Mouse (Mus musculus): ENCODE measurements at regions not wholly inside any gene's neighbourhood (a gene's known extent, or its start where the extent isn't known, plus 50 kb on each side); places are given as distances from the start of the nearest gene placed in this dataset.

DNA sequence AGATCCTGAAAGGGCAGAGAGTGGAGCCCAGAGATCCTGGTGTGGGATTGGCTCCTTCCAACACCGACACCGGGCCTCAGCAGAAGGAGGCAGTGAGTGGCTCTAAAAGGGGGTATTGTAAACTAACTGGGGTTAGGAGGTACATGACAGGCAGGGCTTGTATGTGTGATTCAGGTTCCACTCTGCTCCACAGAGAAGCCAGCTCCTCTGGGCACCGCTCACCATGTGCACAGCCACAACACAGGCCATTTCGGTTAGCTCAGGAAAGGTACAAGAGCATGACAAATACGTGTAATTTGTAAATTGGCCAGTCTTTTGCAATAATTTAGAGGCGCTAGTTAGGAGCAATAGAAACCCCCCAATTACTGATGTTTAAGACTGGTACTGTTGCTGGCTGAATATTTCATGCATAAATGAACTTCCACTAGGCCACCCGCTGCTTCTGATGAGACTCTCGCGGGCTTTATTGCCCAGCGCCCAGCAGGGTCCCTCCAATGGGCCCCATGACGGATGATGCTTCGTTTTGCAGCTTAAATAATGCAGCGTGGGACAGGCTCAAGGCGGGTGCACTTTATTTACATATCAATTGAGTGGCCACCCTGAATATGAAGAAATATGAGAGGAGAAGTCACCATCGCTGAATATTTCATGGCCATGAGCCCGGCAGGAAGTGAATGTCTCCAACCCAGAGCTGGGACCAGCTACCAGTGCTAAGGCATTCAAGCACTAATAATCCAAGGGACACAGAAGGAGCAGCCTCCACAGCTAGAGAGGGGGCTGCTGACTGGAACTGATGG is 136.9 kb upstream of the Mafb start:
- intact Hi-C loops (cut with DNase I), result no loop called here
- no peak for DNase-seq (ENCODE audit: low spot score in 2 of 2)

DNA sequence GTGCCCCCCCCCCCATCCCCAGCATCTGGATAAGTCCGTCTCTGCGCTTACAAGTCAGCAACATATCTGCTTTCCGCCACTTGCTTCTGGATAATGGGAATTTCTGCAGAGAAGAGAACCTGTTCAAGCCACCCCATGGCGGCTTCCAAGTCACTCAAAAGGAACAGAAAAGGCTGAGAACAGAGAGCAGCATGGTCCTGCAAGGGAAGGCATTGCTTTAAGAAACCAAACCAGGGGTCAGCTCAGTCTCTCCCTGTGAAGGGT is 137.5 kb upstream of the Mafb start:
- intact Hi-C loops (cut with DNase I), result no loop called here

DNA sequence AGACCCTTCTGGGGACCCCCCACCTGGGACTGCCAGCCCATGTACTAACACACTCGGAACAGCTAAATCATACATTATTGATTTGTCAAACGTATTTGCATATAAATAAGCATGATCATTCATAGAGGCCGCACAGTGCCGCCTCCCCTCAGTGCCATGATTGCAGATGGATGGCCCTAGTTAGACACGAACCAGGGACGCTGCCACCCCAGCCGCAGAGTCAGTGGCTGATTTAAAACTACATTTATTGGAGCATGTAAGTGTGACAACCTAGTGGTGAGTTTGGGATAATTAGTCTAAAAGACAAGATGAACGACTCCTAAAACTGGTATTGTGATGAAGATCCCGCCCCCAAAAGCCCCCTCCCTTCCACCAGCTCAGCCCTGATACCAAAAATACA is 138.3 kb upstream of the Top1 start:
- intact Hi-C loops (cut with DNase I), result no loop called here

More for the DNA sequence above, 137.5 kb upstream of the Mafb start:
- DNase-seq (ENCODE audit: low spot score in 2 of 2), result no peak

DNA sequence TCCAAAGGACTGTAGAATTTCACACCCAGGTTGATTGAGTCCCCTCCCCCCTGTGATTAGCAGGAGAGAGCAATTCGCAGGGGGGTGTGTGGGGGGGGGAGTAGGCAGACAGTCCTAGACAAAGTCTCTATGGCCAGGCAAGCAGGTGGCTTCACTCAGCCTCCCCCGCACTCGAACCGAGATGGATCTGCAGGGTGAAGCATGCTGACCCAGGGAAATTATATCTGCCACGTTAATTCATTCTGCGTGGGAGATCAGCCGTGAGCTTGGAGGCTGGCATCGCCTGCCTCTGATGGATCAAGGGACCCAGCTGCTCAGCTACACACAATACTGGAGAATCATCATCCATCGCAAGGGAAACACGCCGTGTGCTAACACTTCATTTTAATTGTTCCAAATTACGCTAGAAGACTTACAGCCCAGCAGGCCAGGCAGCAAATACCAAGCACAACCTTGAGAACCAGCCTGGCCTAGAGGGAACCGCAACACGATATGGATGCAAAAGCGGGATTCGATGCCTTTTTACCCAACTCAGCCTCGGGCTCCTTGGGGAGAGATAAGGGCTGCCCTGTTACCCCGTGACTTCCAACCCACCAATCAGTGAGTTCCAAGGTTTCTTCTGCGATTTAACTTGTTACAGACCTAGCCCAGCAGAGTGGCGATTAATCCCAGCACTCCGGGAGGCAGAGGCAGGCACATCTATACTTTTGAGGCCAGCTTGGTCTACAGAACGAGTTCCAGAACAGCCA is 137.7 kb upstream of the Top1 start:
- intact Hi-C loops (cut with DNase I), result no loop called here

More for the DNA sequence above, 138.3 kb upstream of the Top1 start:
- DNase-seq (ENCODE audit: low spot score in 2 of 2), result no peak

DNA sequence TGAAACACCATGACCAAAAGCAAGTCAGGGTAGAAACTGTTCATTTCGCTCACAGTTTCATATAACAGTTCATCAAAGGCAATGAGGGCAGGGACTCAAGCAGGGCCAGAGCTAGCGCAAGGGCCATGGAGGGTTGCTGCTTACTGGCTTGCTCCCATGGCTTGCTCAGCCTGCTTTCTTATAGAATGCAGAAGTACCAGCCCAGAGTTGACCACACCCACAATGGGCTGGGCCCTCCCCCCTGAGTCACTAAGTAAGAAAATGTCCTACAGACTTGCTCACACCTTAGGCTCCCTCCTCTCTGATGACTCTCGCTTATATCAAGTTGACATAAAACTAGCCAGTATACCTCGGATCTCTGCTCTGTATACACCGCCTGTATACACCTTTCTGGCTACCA is 135.5 kb upstream of the Top1 start:
- intact Hi-C loops (cut with DNase I), result no loop called here
- no peak for DNase-seq (ENCODE audit: low spot score in 2 of 2)

More for the DNA sequence above, 137.7 kb upstream of the Top1 start:
- DNase-seq (ENCODE audit: low spot score in 2 of 2), result peak in 1 of 2 experiments; percentile 8

DNA sequence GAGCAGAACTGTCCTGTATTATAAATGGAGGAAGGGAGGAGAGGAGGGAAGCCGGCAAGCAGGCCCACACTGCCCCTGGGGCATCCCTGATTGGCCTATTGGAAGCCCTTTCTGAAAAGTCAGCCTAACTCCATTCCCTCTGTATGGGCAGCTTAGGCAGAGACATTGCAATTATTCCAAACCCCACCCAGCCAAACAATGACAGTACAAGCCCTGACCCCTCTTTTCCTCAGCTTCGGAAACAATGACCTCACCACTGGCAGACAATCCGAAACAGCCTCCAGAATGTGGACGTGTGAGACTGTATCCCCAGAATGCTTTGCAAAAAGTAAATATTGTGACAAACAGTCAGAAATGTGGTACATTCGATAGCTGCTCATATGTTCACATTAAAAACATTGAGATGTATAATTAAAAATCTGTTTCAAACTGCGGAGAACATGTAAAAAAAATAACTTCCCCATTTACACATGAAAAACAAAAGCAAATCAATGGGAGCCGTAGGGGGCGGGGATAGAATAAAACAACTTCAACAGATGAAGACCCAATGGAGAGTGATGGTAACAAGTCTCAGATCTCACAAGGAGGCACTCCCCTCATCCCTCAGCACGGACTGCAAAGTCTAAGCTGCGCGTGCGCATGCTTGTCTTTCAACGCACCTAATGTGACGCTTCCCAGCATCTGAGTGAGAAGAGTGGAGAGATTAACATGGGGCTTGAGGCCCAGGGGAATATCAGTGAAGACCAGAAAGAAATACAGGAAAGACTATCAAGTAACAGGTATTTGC is 134.9 kb upstream of the Top1 start:
- intact Hi-C loops (cut with DNase I), result no loop called here
- peak; percentile 8 for DNase-seq (ENCODE audit: low spot score in 2 of 2)

DNA sequence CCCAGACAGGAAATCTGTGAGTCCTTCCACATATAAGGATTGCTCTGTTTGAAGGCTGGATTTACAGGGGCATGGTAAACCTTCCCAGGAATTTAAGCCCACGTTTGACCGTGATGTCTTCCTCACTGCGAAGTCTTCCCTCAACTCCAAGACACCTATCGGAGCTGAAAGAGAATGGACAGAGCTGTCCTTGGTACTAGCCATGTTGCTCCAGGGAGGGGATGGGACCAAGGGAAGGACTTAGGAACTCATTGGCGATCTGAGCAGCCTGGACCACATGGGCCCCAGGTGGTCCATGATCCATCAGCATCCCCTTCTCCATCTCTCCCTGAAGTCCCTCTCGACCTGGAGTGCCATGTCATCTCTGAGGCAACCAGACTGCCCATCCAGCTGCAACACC is 130.1 kb upstream of the Top1 start:
- intact Hi-C loops (cut with DNase I), result no loop called here
- no peak for DNase-seq (ENCODE audit: low spot score in 2 of 2)

DNA sequence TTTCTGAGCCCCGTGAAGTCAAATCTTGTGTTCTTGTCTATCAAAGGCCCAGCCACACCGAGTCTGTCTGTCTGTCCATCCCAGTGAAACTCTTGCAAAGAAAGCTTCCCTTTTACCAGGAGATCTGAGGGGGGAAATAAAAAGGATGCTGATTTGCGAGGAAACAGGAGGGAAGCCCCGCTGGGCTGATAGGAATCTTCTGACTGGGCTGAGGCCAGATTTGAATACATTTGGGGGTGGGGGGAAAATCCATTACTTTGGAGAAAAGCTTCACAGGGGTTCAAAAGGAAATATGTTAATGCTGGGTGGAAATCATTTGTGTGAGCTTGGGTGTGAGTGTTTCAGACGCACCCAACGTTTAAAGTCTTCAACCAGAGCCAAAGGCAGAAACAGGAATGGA is 129.2 kb upstream of the Top1 start:
- intact Hi-C loops (cut with DNase I), result no loop called here
- no peak for DNase-seq (ENCODE audit: low spot score in 2 of 2)

DNA sequence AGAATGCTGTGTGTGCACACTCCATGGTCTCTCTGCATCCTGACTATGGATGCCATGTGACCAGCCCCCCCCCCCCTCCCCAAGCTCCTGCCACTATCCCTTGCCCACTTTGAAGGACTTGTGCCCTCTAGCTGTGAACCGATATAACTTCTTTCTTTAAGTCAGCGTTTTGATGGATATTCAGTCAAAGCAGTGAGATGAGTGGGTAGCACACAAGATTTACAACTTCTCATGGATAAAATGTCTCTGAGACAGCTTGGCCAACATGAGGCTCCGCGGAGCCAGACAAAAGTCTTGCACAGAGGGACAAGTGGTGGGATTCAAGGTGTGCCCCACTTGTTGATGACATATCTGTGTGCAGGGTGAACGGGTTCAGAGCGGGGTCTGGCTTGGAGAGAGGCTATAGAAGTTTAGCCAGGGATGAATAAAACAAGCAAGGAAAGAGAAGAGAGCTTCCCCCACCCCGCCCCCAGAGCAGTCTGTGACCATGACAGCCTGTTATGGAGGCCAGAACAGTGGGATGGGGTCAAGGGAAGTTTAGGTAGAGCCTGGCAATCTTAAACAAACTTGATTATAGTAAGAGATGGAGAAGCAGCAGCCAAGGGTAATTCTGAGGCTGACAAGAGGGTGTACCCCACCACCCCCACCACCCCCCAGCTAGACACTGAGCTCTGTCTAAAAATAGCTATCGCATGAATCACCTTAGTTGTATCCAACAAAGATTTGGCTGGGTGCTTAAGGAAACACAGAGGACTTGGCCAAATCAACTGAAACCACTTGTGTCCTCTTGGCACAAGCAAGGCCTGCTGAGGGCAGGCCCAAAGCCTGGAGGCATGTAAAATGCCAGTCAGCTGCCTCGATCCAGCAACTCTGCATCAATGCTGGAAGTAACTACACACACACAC is 120.1 kb upstream of the Top1 start:
- intact Hi-C loops (cut with DNase I), result no loop called here
- DNase-seq (ENCODE audit: low spot score in 2 of 2), result no peak

DNA sequence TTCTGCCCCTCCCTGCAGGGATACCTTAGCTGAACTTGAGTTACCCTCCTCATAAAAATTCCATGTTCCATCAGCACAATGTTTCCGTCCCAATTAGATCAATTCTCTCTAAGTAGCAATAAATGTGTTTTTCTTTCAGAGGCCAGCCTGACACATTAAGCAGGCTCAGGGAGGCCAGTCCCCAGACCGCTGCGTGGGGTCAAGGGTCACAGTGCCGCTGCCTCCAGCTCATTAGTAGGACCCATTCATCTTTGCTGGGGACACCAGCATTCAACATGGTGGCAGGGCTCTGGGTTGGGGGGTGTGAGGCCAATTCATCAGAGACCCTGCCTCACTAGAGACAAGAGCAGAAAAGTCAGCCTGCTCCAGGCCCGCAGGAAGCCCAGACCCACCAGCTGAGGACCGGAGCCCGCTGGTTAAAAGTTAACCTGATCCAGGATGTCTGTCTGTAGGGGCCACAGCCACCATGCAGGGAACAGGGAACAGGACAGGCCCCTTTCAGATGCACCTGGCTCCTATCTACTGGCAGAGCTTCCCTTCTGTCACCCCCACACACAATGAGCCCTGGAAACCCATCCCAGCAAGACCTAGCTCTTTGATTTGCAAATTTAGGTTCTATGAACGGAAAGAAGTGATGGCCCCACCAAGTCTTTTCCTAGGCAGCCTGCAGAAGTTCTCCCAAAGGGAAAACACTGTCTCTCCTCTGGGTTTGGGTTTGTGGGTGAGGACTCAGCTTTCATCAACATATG is 119.1 kb upstream of the Top1 start:
- DNase-seq (ENCODE audit: low spot score in 2 of 2), result no peak
- intact Hi-C loops (cut with DNase I), result no loop called here

DNA sequence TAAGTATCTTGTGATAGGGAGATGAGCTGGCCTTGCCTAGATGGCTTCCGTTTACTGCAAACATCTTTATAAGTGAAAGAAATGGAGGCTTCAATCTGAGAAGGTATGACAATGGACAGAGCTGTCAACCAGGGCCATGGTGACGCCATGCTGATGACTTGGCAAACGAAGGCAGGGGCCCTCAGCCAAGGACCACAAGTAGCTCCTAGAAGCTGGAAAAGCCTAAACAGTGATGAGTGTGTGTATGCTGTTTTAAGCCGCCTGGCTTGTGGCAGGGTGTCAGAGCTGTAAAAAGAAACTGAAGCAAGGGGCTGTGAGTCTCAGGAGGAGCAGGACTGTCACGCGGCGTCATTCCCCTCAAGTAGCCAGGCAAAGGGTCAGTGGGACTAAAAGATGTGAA is 116.4 kb upstream of the Top1 start:
- intact Hi-C loops (cut with DNase I), result no loop called here
- no peak for DNase-seq (ENCODE audit: low spot score in 2 of 2)

DNA sequence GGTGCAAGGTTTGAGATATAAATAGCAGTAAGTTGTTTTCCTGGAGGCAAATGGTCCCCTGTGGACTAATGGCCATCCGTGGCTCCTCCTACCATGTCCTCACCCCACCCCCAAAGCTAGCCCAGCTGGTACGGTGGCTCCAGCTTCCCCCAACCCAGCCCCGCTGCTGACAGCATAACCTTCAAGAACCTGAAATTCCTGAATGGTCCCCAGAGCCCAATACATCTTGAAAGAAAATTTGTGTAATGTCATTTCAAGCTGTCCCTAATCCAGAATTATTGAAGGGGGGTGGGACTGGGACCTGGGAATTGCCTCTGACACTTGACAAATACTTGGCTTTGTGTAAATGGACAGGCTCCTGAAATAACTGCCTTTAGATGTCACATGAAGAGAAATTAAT is 115.3 kb upstream of the Top1 start:
- intact Hi-C loops (cut with DNase I), result no loop called here

DNA sequence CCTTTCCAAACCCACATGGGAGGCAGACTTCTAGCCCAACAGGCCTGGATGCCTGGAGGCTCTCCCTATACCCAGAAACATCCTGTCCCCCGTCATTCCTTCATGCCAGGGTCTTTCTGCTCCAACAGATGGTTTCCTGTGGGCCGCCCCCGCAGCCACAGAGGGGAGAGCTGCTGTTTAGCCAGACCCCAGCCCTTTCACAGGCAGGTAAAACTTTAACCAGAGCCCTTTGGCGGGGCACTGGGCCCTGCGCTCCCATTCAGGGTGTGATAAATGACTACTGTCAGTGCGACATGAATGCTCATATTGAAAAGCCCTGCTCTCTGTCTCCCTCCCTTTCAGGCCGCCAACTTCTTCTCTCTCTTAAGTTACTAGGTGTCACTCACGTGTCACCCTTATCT is 108.4 kb upstream of the Top1 start:
- intact Hi-C loops (cut with DNase I), result no loop called here
- no peak for DNase-seq (ENCODE audit: low spot score in 2 of 2)

More for the DNA sequence above, 115.3 kb upstream of the Top1 start:
- no peak for DNase-seq (ENCODE audit: low spot score in 2 of 2)

DNA sequence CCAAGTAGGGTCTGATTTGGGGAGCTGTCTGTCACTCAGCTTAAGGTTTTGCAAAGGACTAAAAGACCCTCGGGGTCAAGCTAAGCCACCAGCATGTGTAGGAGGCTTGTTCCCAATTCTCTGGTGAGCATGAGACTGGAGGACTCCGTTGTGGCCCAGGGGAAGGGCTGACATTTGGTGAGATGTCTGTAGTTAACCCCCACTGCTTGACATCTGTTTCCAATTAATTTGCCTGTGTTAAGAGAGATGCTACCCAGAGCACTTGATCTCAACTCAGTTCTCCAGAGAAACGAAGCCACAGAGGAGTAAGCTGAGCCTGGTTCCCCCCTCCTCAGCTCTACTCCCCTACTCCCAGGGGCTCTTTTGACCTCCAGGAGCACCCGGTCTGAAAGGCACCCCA is 100.2 kb upstream of the Top1 start:
- no peak for DNase-seq (ENCODE audit: low spot score in 2 of 2)
- intact Hi-C loops (cut with DNase I), result no loop called here

DNA sequence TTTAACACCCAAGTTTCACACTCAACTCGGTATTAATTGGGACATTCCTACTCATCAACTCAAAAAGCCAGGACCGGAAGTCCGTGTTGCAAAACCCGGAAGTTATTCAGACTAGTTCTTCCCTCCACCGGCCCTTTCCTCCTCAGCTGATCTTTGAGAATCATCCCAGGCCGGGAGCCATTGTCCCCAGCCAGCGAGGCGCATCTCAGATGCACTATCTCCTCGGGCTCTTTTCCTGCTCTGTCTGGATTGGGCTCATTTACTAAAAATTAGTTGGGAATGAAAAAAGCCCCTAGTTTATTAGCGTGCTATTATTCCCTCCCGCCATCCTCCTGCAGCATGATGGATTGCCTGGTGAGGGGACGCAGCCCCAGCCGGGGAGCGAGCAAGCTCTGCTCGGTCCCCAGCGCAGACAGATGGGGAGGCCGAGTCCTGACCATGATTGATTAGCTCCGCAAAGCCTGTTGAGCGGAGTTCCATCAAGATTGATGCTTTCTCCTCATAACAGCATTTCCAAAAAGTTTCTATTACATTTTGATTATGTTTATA is 93.5 kb upstream of the Top1 start:
- no peak for DNase-seq (ENCODE audit: low spot score in 2 of 2)

DNA sequence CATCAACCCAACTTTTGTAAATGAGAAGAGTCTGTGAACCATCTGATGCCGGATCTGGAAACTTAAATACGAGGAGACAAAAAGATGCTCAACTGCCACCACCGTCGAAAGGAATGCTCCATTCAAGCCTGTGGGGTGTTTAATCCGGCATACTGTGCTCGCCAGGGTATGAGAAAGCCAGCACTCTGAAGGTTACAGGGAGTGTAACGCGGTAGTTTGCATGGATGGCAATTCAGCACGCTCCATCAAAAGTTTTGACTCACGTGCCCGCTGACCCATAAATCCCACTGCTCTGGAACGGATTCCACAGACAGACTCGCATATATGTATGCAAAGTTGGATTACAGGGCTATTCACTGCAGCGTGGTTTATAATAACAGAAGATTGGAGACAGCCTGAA is 84.0 kb upstream of the Top1 start:
- no peak for DNase-seq (ENCODE audit: low spot score in 2 of 2)
- intact Hi-C loops (cut with DNase I), result no loop called here

More for the DNA sequence above, 93.5 kb upstream of the Top1 start:
- intact Hi-C loops (cut with DNase I), result no loop called here

DNA sequence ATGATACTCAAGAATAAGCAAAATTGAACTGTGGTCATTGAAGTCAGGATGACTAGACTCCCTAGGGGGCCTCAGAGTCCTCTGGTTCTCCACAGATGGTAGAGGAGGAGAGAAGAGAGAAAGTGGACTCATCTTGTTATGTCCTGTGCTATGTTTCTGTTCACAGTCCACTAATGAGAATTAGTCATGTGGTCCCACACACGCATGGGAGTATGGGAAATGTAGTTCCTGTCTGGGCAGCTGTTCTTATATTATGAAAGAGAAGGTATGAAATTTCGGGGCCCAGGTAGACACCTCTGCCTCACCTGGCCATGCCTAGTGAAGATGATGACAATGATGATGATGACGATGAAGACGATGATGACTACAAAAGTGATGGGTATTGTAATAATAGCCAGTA is 77.9 kb upstream of the Top1 start:
- intact Hi-C loops (cut with DNase I), result no loop called here

DNA sequence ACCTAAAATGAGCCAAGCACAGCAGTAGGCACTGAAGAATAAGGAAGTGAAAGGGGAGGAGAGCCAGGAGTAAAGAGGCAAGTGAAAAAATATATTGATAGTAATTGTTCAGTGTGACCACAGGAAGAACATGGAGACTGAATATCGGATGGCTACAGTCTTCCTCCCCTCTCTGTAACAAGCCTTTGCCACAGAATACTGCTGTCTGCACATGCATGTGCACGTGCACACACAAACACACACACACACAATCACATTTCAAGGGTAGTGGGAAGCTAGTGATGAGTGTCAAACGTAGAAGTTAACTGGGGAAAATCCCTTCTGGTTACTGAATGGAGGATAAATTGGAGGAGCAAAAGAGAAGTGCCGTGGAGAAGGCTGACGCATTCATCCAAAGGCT is 76.2 kb upstream of the Top1 start:
- intact Hi-C loops (cut with DNase I), result no loop called here
- no peak for DNase-seq (ENCODE audit: low spot score in 2 of 2)

More for the DNA sequence above, 77.9 kb upstream of the Top1 start:
- DNase-seq (ENCODE audit: low spot score in 2 of 2), result no peak
